Mouse (Mus musculus) stomach, postnatal 0 days (tissue): ENCODE results near the gene Stk4. TPM values are rescaled to one million over a fixed set of nuclear protein-coding genes. Genes with fewer than 3 reads are reported as not detected.
A peak's percentile ranks its signal among the peaks of the same experiment; 100 is the strongest.

Source experiments
- ATAC-seq: fragments of 200-750 bp; cut with Nextera tagmentation; 2 replicates; pipeline ENCODE4 v1.8.0; 2017; ENCODE audit not compliant: low FRiP score, low TSS enrichment
- DNase-seq: peaks from one replicate; pipeline ENCODE4 v3.0.0-alpha.2; 2016; ENCODE audit warnings: low spot score
- H3K27ac ChIP-seq: fragments of 300-500 bp; sonication (generic); replicated peaks from 2 replicates; pipeline ENCODE4 v1.5.1; 2014; ENCODE audit warnings: mild to moderate bottlenecking, control low read depth
- H3K27me3 ChIP-seq: fragments of 300-500 bp; sonication (generic); 2 replicates; pipeline ENCODE4 v1.6.1; 2014; ENCODE audit warnings: low read length; ENCODE audit not compliant: control insufficient read depth, insufficient read depth
- H3K36me3 ChIP-seq: fragments of 300-500 bp; sonication (generic); 2 replicates; pipeline ENCODE4 v1.6.1; 2014; ENCODE audit warnings: low read length, mixed read lengths; ENCODE audit not compliant: control insufficient read depth, insufficient read depth
- H3K4me1 ChIP-seq: fragments of 300-500 bp; sonication (generic); replicated peaks from 2 replicates; pipeline ENCODE4 v1.6.1; 2014; ENCODE audit warnings: antibody characterized with exemption; ENCODE audit not compliant: control insufficient read depth, insufficient read depth
- H3K4me2 ChIP-seq: fragments of 300-500 bp; sonication (generic); replicated peaks from 2 replicates; pipeline ENCODE4 v1.6.1; 2014; ENCODE audit warnings: low read depth, mild to moderate bottlenecking, control low read depth, moderate library complexity
- H3K4me3 ChIP-seq: fragments of 300-500 bp; sonication (generic); 2 replicates; pipeline ENCODE4 v1.5.1; 2014; ENCODE audit warnings: low read depth, low read length, control low read depth
- H3K9ac ChIP-seq: fragments of 300-500 bp; sonication (generic); 2 replicates; pipeline ENCODE4 v1.6.1; 2014; ENCODE audit warnings: mild to moderate bottlenecking, low read length, control low read depth, mixed read lengths
- H3K9me3 ChIP-seq: fragments of 300-500 bp; sonication (generic); 2 replicates; pipeline ENCODE4 v1.6.1; 2016; ENCODE audit warnings: low read length; ENCODE audit not compliant: control insufficient read depth
- CTCF ChIP-seq: IDR thresholded peaks from 2 replicates; pipeline ENCODE4 v1.5.1; 2016; ENCODE audit warnings: antibody characterized with exemption, low read depth, mild to moderate bottlenecking, moderate library complexity
- EP300 ChIP-seq: optimal IDR thresholded peaks from 2 replicates; pipeline ENCODE3; 2016; ENCODE audit warnings: antibody characterized with exemption
- WGBS: fragments of 180-500 bp; shearing (Covaris S2); extraction: QIAGEN DNeasy Blood & Tissue Kit; methylation state at CpG from one replicate; pipeline ENCODE4 v1.1.7; 2014; 5-methylcytosine and 5-hydroxymethylcytosine counted together
- polyA plus RNA-seq: library from polyadenylated mRNA; unstranded; fragments of >200 nt; fragmentation: Nextera tagmentation; extraction: Ambion mirVana; gene quantifications from 2 replicates; pipeline ENCODE4 v1.2.1, GENCODE M21; 2015

The Stk4 gene
- polyA plus RNA-seq, 1 experiment from 2014 or later = 13.6 TPM

DNA sequence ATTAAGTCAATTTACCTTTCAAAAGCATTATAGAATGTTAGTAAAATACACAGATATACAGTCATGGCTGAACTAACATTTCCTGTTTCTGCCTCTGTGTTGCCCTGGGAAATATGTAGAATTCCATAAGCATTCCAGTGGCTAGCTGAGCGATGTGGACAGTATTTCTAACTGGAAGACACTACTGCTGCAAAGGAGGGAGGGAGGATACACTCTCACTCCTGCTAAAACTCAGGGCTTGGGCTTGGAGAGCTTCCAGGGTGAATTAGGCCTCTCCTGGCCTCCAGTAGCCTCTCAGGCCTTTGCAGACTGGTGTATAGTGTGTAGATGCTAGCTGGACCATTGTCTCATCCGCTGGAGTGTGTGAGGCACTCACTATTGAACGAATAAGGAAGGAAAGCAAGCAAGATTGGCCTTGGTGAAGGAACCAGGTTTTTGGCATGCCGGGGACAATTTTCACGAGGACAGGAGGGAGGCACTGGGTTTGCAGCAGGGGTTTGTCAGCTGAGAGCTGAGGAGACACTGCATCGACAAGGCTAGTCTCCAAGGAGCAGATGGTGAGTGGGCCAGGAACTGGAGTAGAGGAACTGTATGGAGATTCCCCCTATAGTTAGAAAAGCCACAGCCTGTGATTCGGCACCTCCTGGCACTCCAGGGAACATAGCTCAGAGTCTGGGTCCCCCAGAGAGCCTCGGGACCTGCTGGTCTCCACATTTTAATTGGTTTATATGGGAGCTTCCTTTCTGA is 104.7 kb downstream of the Stk4 start:
- Histone ChIP-seq H3K4me3 (no peak overlapping the region), H3K4me1 (no peaks in the 10 kb centered on the region), H3K9me3 (no peaks in the 10 kb centered on the region), H3K4me2 (no peak overlapping the region), H3K36me3 (no peaks in the 10 kb centered on the region), H3K27me3 (peaks cover 3% of the 10 kb centered on the region; the same call in 1 of the 2 replicates), H3K27ac (no peak overlapping the region), H3K9ac (no peak overlapping the region)
- no peak for ATAC-seq
- TF ChIP-seq CTCF (no peak), EP300 (no peak)
- DNase-seq = no peak
- WGBS = 67% methylated on average over 8 of the region's 8 CpGs

DNA sequence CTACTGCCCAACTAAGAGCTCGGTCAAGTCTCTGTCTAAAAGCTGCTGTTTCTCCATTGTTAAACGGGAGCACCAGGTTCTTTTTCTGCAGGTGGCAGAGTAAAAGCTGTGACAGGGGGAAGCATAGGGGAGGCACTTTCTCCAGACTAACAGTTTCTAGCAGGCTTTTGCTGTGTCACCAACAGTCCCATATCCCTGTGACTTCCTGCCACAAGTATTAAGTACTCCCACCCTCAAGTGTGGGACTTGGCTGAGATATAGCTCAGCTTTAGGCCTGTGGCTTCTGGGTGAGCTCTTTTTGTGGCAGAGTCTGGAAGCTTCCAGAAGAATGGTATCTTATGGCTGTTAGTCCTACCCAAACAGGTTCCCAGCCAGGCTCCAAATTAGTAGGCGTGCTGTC is 105.7 kb downstream of the Stk4 start:
- WGBS = 67% methylated on average over 3 of the region's 3 CpGs
- ATAC-seq = no peak
- Histone ChIP-seq H3K4me1 (no peaks in the 10 kb centered on the region), H3K4me2 (no peak overlapping the region), H3K36me3 (no peaks in the 10 kb centered on the region), H3K27me3 (0 out of 2 replicates have a peak, but pooled peaks cover 3% of the 10 kb centered on the region), H3K9ac (no peak overlapping the region), H3K9me3 (no peaks in the 10 kb centered on the region), H3K27ac (no peak overlapping the region), H3K4me3 (no peak overlapping the region)
- no peak for DNase-seq
- TF ChIP-seq CTCF (no peak), EP300 (no peak)

DNA sequence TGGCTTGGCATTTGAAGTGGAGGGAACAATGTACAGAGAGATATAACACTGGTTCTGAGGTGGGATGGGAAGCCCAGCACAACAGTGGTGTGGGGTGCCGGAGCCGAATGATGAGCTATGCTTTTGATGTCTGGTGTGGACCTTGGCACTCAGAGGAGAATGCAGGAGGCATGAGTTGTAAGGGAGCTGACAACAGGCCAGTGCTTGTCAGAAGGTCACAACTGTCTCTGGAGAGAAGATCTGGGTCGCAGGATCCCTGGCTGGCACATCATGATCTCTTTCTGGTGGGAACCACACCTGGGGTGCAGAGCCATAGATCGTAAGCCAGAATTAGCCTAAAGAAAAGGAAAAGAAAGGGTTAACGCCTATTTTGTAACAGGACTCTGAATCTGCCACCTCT is 107.7 kb downstream of the Stk4 start:
- no peaks in the 10 kb centered on the region for H3K36me3 ChIP-seq
- H3K4me1 ChIP-seq = no peaks in the 10 kb centered on the region
- no peak overlapping the region for H3K4me2 ChIP-seq
- no peak overlapping the region for H3K27ac ChIP-seq
- H3K9me3 ChIP-seq = no peaks in the 10 kb centered on the region
- no peak for ATAC-seq
- H3K4me3 ChIP-seq = no peak overlapping the region
- no peak for DNase-seq
- H3K27me3 ChIP-seq = no peaks in the 10 kb centered on the region
- TF ChIP-seq EP300 (no peak), CTCF (no peak)
- H3K9ac ChIP-seq = no peak overlapping the region
- 81% methylated on average over 5 of the region's 5 CpGs for WGBS

DNA sequence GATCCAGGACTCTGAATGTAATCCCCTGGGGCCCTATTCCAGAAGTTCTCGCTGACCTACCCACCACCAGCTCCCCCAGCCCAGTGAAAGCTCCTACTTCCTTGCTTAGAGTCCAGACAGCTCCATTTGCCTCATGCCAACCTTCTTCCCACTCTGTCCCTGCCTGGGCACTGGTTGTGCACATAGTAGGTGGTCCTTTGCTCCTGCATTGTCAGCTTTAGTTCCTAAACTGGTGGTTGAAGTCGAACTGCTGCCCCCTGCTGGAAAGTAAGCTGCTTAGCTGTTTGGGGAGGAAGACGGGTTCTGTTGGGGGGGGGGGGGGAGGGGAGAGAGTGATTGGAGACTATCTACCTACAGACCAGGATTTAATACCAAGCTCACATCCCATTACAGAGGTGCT is 110.0 kb downstream of the Stk4 start:
- Histone ChIP-seq H3K27me3 (no peaks in the 10 kb centered on the region), H3K4me1 (no peaks in the 10 kb centered on the region), H3K27ac (no peak overlapping the region), H3K9me3 (no peaks in the 10 kb centered on the region), H3K4me3 (no peak overlapping the region), H3K36me3 (no peaks in the 10 kb centered on the region), H3K9ac (no peak overlapping the region), H3K4me2 (no peak overlapping the region)
- peak; percentile 66 for TF ChIP-seq CTCF
- TF ChIP-seq EP300 = no peak
- DNase-seq = no peak
- ATAC-seq = no peak
- 39% methylated on average over 3 of the region's 3 CpGs for WGBS

DNA sequence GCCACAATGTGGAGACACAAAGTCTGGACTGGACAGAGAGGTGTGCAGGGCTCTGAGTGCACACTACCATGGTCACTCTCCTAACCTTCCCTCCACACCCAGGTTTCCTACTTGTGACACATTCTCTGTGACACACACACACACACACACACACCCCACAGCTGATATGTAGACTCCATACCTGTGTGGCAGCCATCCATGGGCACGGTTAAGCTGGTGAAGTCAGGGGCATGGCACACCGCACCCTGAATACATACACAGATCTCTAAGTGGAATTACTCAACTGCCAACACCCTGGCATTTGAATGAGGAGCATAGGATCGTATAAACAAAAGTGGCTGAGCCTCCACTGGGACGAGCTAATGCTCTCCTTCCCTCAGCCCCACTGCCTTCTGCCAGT is 110.6 kb downstream of the Stk4 start:
- H3K36me3 ChIP-seq = no peaks in the 10 kb centered on the region
- peak; percentile 39 for DNase-seq
- no peaks in the 10 kb centered on the region for H3K4me1 ChIP-seq
- peak overlapping the region; percentile 40; the same call in 1 of the 2 replicates for H3K27ac ChIP-seq
- H3K9me3 ChIP-seq = no peaks in the 10 kb centered on the region
- peak; percentile 73 for ATAC-seq
- WGBS = 44% methylated on average over 4 of the region's 4 CpGs
- H3K4me2 ChIP-seq = no peak overlapping the region
- no peak overlapping the region for H3K4me3 ChIP-seq
- TF ChIP-seq EP300 (no peak), CTCF (no peak)
- no peak overlapping the region for H3K9ac ChIP-seq
- H3K27me3 ChIP-seq = no peaks in the 10 kb centered on the region

DNA sequence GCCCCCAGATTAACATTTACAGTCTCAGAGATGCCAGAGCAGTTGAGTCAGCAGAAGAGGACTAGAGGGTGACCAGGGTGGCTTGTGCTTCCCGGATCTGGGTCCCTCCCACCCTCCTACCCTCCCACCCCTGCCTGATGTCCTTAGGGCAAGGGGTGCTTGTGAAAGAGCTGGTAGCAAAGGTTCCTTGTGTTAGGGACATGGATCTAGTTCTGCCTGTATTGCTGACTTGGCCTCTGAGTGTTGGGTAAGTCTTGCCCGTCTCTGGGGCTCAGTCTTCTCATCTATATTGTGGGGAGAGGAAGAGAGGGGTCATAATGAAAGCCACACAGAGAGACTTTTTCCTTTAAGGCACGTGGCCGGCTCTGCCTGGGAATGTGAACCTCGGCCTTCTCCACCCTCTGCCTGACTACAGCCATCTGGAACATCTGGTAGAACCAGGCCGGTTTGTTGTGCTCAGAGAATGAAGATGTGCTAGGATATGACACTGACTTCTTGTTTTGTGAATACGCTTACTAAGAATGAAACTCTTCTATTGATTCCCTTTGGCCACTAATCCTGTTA is 112.7 kb downstream of the Stk4 start, which contains the start of gene Wfdc5:
TSS of gene Wfdc5 (minus strand) at position 51 of the 564 bp plus-strand sequence.
- TF ChIP-seq CTCF = no peak
- no peak for TF ChIP-seq EP300
- Histone ChIP-seq H3K9ac (no peak within 1 kb of the TSS), H3K4me1 (no peaks in the 10 kb centered on the region), H3K36me3 (no peaks in the 10 kb centered on the region), H3K4me3 (no peak within 1 kb of the TSS), H3K27ac (peak within 1 kb of the TSS; percentile 20; the same call in 1 of the 2 replicates), H3K9me3 (no peaks in the 10 kb centered on the region), H3K27me3 (no peaks in the 10 kb centered on the region), H3K4me2 (no peak within 1 kb of the TSS)
- DNase-seq (no peak), ATAC-seq (no peak)
- WGBS = 63% methylated on average over 7 of the region's 7 CpGs
